Mouse (Mus musculus): ENCODE data around the gene Gstm7.

The Gstm7 gene

DNA sequence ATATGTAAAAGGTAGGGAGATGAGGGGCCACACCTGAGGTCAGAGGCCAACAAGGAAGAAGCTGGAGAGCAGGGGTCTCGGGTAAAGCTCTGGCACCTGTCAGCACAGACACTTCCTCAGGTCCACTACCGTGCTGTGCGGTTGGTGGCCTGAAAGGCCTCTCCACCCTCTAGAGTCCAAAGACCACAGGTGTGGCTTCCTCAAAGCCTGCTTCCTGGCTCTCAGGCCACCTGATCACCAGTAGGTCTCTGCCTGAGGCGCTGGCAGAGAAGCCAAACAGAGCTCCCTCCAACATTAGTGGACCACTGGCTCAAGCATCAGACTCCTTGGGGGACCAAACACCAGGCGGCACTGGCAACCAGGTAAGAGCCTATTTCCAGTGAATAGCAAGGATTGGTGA lies 54.6 kb downstream of the Gstm7 start, which contains the start of gene Eps8l3:
TSS of gene Eps8l3 (plus strand) at position 225 of the 400 bp plus-strand sequence.
- no peak for DNase-seq (ENCODE audit: low spot score)

Data from ovary, postnatal 36 days (tissue).